Mouse (Mus musculus) cortical plate, adult 2 months (tissue): ENCODE data around the gene Rmi1.

Experiments used
- CTCF ChIP-seq: fragments of 200-500 bp; IDR thresholded peaks from 2 replicates; pipeline ENCODE4 v1.5.1; 2011; ENCODE audit warnings: mild to moderate bottlenecking, control low read depth, low read length; ENCODE audit not compliant: insufficient read depth; ENCODE audit errors: extremely low read depth
- POLR2A ChIP-seq: fragments of 200-500 bp; IDR thresholded peaks from 2 replicates; pipeline ENCODE4 v1.6.1; 2011; ENCODE audit warnings: mild to moderate bottlenecking, low read length, control low read depth; ENCODE audit not compliant: insufficient read depth; ENCODE audit errors: extremely low read depth

DNA sequence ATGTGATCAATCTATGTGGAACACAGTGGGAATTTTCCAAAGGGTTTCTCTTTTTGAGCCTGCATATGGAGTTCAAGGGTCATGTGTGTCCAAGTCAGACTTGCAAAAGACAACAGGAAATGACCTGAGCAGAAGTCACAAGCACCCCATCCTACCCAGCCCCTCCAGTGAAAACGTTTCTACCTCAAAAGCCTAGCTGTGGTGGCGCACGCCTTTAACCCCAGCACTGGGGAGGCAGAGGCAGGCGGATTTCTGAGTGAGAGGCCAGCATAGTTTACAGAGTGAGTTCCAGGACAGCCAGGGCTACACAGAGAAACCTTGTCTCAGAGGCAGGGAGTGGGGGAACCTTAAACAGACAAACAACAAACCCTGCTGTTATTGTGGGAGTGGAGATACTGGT lies 50.2 kb downstream of the Rmi1 start:
- TF ChIP-seq CTCF (no peak), POLR2A (no peak)
